Mouse (Mus musculus) ovary, postnatal 14 days (tissue): ENCODE measurements around the gene Samm50.

Experiments
- DNase-seq: peaks from one replicate; pipeline ENCODE4 v3.0.0; 2022; ENCODE audit warnings: low spot score

Gene Samm50

GRCm38 (mm10) chr15:84238991-84239401 lies 47.0 kb downstream of the Samm50 start:
- no peak for DNase-seq

GRCm38 (mm10) chr15:84241520-84241919 lies 49.5 kb downstream of the Samm50 start:
- DNase-seq, result no peak

- no peak for DNase-seq
Measured at GRCm38 (mm10) chr15:84245104-84245503, 53.1 kb downstream of the Samm50 start.

- DNase-seq, result no peak
Measured at GRCm38 (mm10) chr15:84246195-84246594, 54.2 kb downstream of the Samm50 start.

GRCm38 (mm10) chr15:84247309-84247708 lies 55.3 kb downstream of the Samm50 start:
- DNase-seq, result no peak

GRCm38 (mm10) chr15:84251227-84251626 lies 59.2 kb downstream of the Samm50 start:
- DNase-seq, result no peak

- no peak for DNase-seq
Measured at GRCm38 (mm10) chr15:84252645-84253044, 60.6 kb downstream of the Samm50 start.

- no peak for DNase-seq
Measured at GRCm38 (mm10) chr15:84253757-84254156, 61.7 kb downstream of the Samm50 start.

- DNase-seq, result no peak
Measured at GRCm38 (mm10) chr15:84254387-84254786, 62.3 kb downstream of the Samm50 start.

- DNase-seq, result no peak
Measured at GRCm38 (mm10) chr15:84256254-84256850, 64.3 kb downstream of the Samm50 start.

- no peak for DNase-seq
Measured at GRCm38 (mm10) chr15:84256864-84257263, 64.8 kb downstream of the Samm50 start.

GRCm38 (mm10) chr15:84258602-84259355 lies 66.7 kb downstream of the Samm50 start:
- DNase-seq, result no peak

GRCm38 (mm10) chr15:84260123-84260822 lies 68.2 kb downstream of the Samm50 start:
- peak; percentile 73 for DNase-seq

GRCm38 (mm10) chr15:84262630-84263029 lies 70.6 kb downstream of the Samm50 start:
- no peak for DNase-seq

- no peak for DNase-seq
Measured at GRCm38 (mm10) chr15:84263573-84263972, 71.5 kb downstream of the Samm50 start.

GRCm38 (mm10) chr15:84265141-84265540 lies 73.1 kb downstream of the Samm50 start:
- no peak for DNase-seq

- no peak for DNase-seq
Measured at GRCm38 (mm10) chr15:84266290-84266689, 74.2 kb downstream of the Samm50 start.
